Mouse (Mus musculus) liver, adult 2 months (tissue): ENCODE measurements around the gene Tmem121b.

Experiments
- CTCF ChIP-seq: fragments of 200-500 bp; IDR thresholded peaks from 2 replicates; pipeline ENCODE4 v1.5.1; 2011; ENCODE audit warnings: low read depth, low read length, control low read depth
- POLR2A ChIP-seq: fragments of 200-500 bp; IDR thresholded peaks from 2 replicates; pipeline ENCODE4 v1.6.1; 2011; ENCODE audit warnings: low read length, control low read depth; ENCODE audit not compliant: insufficient read depth; ENCODE audit errors: extremely low read depth

GRCm38 (mm10) chr6:120470666-120471065 lies 22.9 kb downstream of the Tmem121b start:
- TF ChIP-seq CTCF (no peak), POLR2A (no peak)
